Mouse (Mus musculus): ENCODE measurements around the gene Cpt1a.

DNA sequence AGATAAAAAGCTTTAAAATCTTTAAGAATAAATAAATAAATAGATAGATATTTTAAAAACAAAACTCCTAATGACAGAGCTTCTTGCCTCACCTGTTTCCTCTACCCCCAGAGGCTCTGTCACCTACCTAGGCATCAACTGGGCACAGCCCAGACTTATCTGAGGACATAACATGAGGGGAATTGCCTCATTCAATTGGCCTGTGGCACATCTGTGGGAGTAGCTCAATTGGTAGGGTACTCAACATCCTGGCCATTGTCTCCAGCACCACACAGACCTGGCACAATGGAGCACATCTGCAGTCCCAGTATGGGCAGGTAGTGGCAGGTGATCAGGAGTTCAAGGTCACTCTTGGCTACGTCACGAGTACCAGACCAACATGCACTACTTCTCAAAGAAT, 2.8 kb upstream of the Cpt1a start:
- TF ChIP-seq POLR2A (IDR thresholded peaks at IDR 0.05; ENCODE audit: insufficient read depth, low read depth, low read length) (no peak), CTCF (IDR thresholded peaks at IDR 0.05; ENCODE audit: insufficient read depth, low read depth, low read length) (no peak)

Data from olfactory bulb, adult 2 months (tissue).